Mouse (Mus musculus): ENCODE measurements around the gene Nipa2.

Gene Nipa2

GRCm38 (mm10) chr7:55962004-55962908 lies at the start of gene Nipa2:
Nipa2 (minus strand) TSS chr7:55962476.
- peak; percentile 94 for DNase-seq (ENCODE audit: low spot score)

- no peak for DNase-seq (ENCODE audit: low spot score)
Observed at GRCm38 (mm10) chr7:56011018-56011333, 48.7 kb upstream of the Nipa2 start.

- no peak for DNase-seq (ENCODE audit: low spot score)
Observed at GRCm38 (mm10) chr7:56010318-56011017, 48.2 kb upstream of the Nipa2 start.

GRCm38 (mm10) chr7:55998997-55999396 lies 36.7 kb upstream of the Nipa2 start:
- DNase-seq (ENCODE audit: low spot score) = no peak

- no peak for DNase-seq (ENCODE audit: low spot score)
Observed at GRCm38 (mm10) chr7:55995013-55995412, 32.7 kb upstream of the Nipa2 start.

GRCm38 (mm10) chr7:55991858-55992257 lies 29.6 kb upstream of the Nipa2 start:
- DNase-seq (ENCODE audit: low spot score) = no peak

- no peak for DNase-seq (ENCODE audit: low spot score)
Observed at GRCm38 (mm10) chr7:55991129-55991528, 28.9 kb upstream of the Nipa2 start.

GRCm38 (mm10) chr7:55986526-55987214 lies 24.4 kb upstream of the Nipa2 start:
- peak; percentile 62 for DNase-seq (ENCODE audit: low spot score)

GRCm38 (mm10) chr7:55984754-55985153 lies 22.5 kb upstream of the Nipa2 start:
- no peak for DNase-seq (ENCODE audit: low spot score)

GRCm38 (mm10) chr7:55983107-55983506 lies 20.8 kb upstream of the Nipa2 start:
- no peak for DNase-seq (ENCODE audit: low spot score)

- no peak for DNase-seq (ENCODE audit: low spot score)
Observed at GRCm38 (mm10) chr7:55982010-55982700, 19.9 kb upstream of the Nipa2 start.

- no peak for DNase-seq (ENCODE audit: low spot score)
Observed at GRCm38 (mm10) chr7:55981511-55981910, 19.2 kb upstream of the Nipa2 start.

- no peak for DNase-seq (ENCODE audit: low spot score)
Observed at GRCm38 (mm10) chr7:55974429-55974828, 12.2 kb upstream of the Nipa2 start.

GRCm38 (mm10) chr7:55969415-55969814 lies 7.1 kb upstream of the Nipa2 start:
- no peak for DNase-seq (ENCODE audit: low spot score)

GRCm38 (mm10) chr7:55968258-55968901 lies 6.1 kb upstream of the Nipa2 start:
- peak; percentile 30 for DNase-seq (ENCODE audit: low spot score)

- peak; percentile 72 for DNase-seq (ENCODE audit: low spot score)
Observed at GRCm38 (mm10) chr7:55966866-55967460, 4.7 kb upstream of the Nipa2 start.

GRCm38 (mm10) chr7:55960506-55960905 lies 1.8 kb downstream of the Nipa2 start:
- no peak for DNase-seq (ENCODE audit: low spot score)

- DNase-seq (ENCODE audit: low spot score) = no peak
Observed at GRCm38 (mm10) chr7:55959801-55960200, 2.5 kb downstream of the Nipa2 start.

- no peak for DNase-seq (ENCODE audit: low spot score)
Observed at GRCm38 (mm10) chr7:55957916-55958315, 4.4 kb downstream of the Nipa2 start.

- DNase-seq (ENCODE audit: low spot score) = no peak
Observed at GRCm38 (mm10) chr7:55957178-55957577, 5.1 kb downstream of the Nipa2 start.

GRCm38 (mm10) chr7:55956054-55956453 lies 6.2 kb downstream of the Nipa2 start:
- no peak for DNase-seq (ENCODE audit: low spot score)

Measured in MN1 (cell line).